Mouse (Mus musculus): ENCODE data around the gene Arfgap1.

The Arfgap1 gene

GRCm38 (mm10) chr2:180986449-180986848 is 19.4 kb downstream of the Arfgap1 start, which contains the start of gene Col20a1:
TSS of gene Col20a1 (plus strand) at chr2:180986535.
- no peak for DNase-seq

DNA sequence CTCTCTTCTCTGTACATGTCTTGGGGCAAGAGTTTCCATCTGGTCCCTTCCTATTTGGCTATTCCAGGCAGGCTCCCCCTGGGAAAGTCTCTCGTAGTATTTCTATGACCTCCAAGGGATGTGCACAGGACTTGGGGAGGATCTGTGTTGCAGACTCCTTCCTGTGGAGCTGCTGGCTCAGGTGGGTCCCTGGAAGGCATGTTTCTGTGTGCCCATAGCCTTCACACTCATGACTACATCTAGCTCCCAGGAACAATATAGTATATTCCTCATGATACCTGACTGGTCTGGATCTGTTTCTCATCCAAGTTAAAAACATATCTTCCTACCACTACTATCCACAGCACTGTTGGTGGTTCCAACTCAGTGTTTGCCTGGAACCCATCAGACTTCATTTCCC is 20.0 kb downstream of the Arfgap1 start:
- no peak for DNase-seq

DNA sequence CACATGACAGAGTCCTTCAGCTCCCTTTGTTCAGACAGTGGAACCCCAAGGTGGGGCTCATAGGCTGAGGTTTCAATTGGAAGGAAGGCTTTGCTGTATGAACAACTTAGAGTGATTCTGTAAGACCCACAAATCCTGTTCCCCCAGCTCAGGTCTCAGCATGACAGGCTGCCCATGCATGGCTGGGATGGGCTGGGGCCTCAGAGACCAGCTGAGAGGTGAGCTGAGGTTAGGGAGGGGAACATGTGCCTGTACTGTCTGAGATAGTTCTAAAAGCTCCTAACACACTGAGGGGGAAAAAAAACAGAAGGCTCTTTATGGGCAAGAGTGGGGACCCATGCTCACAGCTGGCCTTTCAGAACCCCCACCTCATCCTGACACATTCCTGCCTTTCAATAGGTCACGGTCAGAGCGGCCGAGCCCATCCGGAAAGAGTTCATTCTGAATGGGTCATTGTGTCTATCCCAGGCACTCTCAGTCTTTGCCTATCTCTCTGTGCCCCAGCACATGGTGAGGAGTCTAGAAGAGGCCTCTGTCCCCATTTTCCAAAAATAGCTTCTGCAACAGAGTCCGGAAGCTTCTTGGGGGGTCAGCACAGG is 20.5 kb downstream of the Arfgap1 start:
- DNase-seq: no peak

GRCm38 (mm10) chr2:180988347-180988913 is 21.4 kb downstream of the Arfgap1 start:
- DNase-seq: no peak

DNA sequence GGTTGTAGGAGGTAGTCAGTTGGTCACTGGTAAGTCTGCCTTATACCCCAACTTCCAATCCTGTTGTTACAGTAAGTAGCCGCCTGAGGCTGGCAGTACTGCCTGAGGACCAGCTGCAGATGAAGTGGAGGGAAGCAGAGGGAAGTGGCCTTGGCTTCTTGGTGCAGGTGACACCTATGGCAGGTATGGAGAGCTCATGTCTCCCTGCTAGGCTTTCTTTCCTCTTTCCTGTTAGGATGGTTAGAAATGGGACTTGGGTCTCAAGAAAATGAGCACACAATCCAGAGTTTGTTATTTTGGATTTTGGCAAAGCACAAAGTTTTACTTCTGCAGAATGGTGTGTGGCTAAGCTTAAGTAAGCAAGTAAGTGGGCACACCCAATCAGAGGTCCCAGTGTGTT is 21.9 kb downstream of the Arfgap1 start:
- no peak for DNase-seq

GRCm38 (mm10) chr2:180990347-180990746 is 23.3 kb downstream of the Arfgap1 start:
- DNase-seq: no peak

DNA sequence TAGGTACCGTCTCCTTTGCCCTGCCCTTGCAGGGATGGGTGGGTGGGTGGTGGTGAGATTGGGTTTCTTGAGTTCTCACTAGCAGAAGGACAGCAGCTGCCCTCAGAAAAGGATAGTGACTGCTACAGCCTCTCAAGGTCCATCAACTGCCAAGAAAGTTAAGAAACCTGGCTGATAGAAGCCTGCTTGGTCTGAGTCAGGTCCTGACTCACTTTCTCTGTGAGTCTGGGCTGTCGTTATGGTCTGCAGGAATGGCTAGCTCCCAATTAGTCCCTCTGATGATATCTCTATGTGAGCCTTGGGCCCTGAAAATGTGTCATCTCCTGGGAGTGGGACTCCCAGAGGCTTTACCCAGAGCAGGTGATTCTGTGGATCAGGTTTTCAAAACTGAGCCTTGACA is 27.3 kb downstream of the Arfgap1 start:
- no peak for DNase-seq

GRCm38 (mm10) chr2:180995457-180995856 is 28.4 kb downstream of the Arfgap1 start:
- no peak for DNase-seq

GRCm38 (mm10) chr2:180996436-180996835 is 29.4 kb downstream of the Arfgap1 start:
- DNase-seq: peak; percentile 36

GRCm38 (mm10) chr2:180996905-180997304 is 29.9 kb downstream of the Arfgap1 start:
- no peak for DNase-seq

GRCm38 (mm10) chr2:181007054-181007453 is 40.0 kb downstream of the Arfgap1 start:
- no peak for DNase-seq

DNA sequence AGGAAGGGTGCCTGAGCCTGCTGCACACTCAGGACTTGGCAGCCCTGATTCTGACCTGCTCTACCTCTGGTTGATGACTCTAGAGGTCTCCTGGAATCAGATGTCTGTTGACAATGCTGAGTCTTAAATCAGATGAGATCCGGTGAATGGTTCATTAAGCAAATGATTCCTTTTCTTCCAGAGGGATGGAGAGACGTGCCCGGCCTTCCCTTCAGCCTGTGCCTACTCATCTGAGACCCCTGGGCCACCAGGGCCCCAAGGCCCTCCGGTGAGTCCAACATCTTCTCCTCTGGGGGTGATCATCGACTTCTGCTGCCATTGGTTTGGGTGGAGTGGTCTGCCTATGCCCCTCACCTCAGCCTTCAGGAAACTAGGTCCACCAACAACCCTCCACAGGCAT is 41.3 kb downstream of the Arfgap1 start:
- DNase-seq: no peak

GRCm38 (mm10) chr2:181031406-181031934 is 64.4 kb downstream of the Arfgap1 start:
- DNase-seq: no peak
